Mouse (Mus musculus) thymus, adult 2 months (tissue): ENCODE data around the gene Atp13a2.

ENCODE experiments used
- CTCF ChIP-seq: fragments of 200-500 bp; IDR thresholded peaks from 2 replicates; pipeline ENCODE4 v1.5.1; 2012; ENCODE audit warnings: mild to moderate bottlenecking, control low read depth, low read length, moderate library complexity, borderline replicate concordance; ENCODE audit not compliant: control insufficient read depth, poor library complexity, insufficient read depth; ENCODE audit errors: extremely low read depth
- POLR2A ChIP-seq: fragments of 200-500 bp; IDR thresholded peaks from 2 replicates; pipeline ENCODE4 v1.6.1; 2012; ENCODE audit warnings: mild to moderate bottlenecking, low read length, control low read depth, moderate library complexity; ENCODE audit not compliant: control insufficient read depth, poor library complexity, insufficient read depth; ENCODE audit errors: extremely low read depth

- TF ChIP-seq CTCF (no peak), POLR2A (no peak)
These were observed 47.2 kb downstream of the Atp13a2 start for GRCm38 (mm10) chr4:141033606-141034549.
